Mouse (Mus musculus): ENCODE data around the gene Vdr.

Vdr gene

GRCm38 (mm10) chr15:97910530-97910929 is at the start of gene Vdr:
TSS of gene Vdr (minus strand) at chr15:97910630.
- DNase-seq (ENCODE audit: low spot score in 2 of 2): no peak

DNA sequence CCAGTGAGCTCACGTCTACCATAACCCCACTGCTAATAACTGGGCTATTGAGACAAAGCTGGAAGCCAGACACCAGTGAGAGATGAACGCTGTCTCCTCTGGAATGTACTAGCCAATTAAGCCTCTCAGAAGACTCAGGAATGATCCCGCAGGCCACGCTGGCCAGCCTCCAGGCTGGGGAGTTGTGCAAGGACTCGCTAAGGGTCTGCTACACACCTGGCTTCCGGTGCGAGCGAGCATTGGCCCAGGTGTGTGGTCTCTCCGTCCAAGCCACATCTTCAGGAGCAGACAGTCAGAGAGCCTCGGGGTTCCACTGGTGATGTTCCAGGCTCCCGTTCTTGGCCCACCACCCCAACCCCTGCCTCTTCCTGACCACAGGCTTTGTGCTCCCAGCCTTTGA is 46.0 kb upstream of the Vdr start:
- no peak for DNase-seq (ENCODE audit: low spot score in 2 of 2)

DNA sequence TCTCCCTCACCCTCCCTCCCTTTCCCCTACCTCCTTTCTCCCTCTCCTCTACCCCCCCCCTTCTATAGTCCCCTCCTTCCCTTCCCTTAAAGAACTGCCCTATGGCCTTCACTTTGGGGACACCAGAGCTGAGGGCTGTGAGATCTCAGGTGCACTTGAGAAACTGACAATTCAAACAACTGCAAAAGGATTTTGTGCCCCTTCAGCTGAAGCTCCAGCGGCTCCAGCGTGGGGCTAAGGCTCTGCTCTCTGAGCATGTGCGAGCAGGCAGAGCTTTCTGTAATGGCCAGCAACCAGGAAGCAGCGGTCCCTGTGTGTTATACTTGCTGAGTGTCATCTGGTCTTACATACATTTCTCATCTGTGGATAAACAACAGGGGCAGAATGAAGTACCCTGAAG is 45.3 kb upstream of the Vdr start:
- no peak for DNase-seq (ENCODE audit: low spot score in 2 of 2)

GRCm38 (mm10) chr15:97955286-97955685 is 44.9 kb upstream of the Vdr start:
- no peak for DNase-seq (ENCODE audit: low spot score in 2 of 2)

DNA sequence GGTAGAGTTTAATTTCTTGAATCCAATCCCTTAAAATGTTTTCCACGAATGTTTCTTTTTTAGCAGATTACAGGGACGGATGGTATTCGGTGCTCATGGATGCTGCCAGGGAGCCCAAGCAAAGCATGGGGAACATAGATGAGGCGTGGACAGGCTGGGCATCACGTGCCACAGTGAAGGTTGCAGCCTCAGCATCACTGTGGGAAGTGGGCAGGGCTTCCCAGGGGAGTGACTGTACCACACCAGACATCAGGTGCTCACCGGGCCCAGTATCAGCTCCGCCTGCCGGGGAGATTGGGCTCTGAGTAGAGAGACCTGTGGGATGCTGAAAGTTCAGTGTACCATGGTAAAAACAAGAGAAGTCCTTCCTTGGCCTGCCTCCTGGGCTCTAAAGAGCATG is 44.2 kb upstream of the Vdr start:
- no peak for DNase-seq (ENCODE audit: low spot score in 2 of 2)

DNA sequence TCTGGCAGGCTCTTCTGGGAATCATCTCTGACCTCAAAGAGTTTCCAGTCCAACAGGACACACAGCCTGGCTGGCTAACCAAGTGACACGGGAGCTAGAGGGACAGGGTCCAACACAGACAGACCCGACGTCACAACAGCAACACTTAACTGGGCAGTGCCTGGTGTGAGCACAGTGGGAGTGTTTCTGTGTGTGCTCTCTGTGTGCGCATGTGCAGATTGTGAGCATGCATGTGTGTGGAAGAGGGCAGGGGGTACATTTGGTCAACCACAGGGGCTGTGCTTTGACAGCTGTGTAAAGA is 42.4 kb upstream of the Vdr start:
- DNase-seq (ENCODE audit: low spot score in 2 of 2): no peak

- peak; percentile 48 to 78 for DNase-seq (ENCODE audit: low spot score in 2 of 2)
Measured at GRCm38 (mm10) chr15:97952137-97952888, 41.9 kb upstream of the Vdr start.

- no peak for DNase-seq (ENCODE audit: low spot score in 2 of 2)
Measured at GRCm38 (mm10) chr15:97950240-97950639, 39.8 kb upstream of the Vdr start.

DNA sequence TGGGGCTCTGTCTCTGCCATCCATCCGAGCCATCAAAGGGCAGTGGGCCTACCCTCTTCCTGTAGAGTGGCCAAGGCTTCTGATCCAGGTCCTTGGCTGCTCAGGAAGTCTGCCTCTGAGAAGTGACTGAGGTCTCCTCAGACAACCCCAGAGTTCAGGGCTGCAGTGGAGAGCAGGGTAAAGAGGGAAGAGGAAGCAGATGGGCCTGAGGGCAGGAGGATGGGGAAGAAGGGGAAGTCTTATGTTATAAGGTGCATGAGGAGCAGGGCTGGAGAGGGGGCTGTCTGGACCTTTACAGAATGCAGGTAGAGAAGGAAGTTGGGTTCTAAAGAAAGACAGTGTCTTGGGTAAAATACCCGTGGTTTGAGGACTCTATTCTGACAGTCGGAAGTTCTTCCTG is 39.3 kb upstream of the Vdr start:
- no peak for DNase-seq (ENCODE audit: low spot score in 2 of 2)

- no peak for DNase-seq (ENCODE audit: low spot score in 2 of 2)
Measured at GRCm38 (mm10) chr15:97948720-97949119, 38.3 kb upstream of the Vdr start.

DNA sequence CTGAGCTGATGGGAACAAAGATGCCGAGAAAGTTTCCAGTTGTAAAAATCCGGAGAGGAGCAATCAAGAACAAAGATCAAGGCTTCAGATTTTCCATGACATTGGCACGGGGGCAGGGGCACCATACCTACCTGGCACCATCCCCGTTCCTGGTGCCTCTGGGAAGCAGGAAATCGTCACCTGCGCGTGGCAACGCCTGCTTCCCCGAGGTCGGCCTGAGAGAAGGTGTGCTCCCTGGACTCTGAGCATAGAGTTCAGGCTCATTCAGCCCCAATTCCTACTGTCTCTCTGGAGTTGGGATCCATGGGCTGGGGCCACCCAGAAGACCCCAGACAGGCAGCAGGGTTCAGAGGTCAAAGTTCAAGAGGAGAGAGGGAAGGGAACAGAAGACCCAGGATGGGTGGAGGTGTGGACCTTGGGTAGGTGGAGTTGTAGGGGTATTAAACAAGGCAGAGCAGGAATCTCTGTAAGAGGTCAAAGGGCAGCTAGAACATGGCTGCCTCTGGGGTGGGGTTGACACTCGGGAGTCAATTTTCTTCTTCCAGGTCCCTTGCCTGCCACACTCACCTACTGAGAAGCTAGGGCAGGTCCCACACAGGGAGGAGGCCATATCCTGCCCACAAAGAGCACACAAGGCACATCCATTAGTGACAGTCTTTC is 35.4 kb upstream of the Vdr start:
- no peak for DNase-seq (ENCODE audit: low spot score in 2 of 2)

- DNase-seq (ENCODE audit: low spot score in 2 of 2): no peak
Measured at GRCm38 (mm10) chr15:97944919-97945574, 34.6 kb upstream of the Vdr start.

- DNase-seq (ENCODE audit: low spot score in 2 of 2): no peak
Measured at GRCm38 (mm10) chr15:97943356-97943755, 32.9 kb upstream of the Vdr start.

DNA sequence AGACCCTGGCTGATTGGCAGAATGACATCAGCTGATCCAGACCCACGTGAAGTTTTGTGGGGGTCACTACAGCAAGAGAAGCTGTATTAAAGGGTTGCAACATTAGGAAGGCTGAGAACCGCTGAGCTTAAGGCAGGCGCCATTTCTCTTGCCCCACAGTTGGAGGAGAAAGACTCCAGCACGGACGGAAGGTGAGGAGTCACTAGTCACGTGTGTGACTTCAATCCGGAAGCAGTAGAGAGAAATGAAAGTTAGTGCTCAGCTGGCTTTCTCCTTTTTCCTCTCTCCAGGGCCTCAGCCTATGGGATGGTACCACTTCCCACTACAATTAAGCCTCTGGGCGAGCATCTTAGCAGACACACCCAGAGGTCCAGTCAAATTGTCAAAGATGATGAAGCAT is 32.1 kb upstream of the Vdr start:
- no peak for DNase-seq (ENCODE audit: low spot score in 2 of 2)

DNA sequence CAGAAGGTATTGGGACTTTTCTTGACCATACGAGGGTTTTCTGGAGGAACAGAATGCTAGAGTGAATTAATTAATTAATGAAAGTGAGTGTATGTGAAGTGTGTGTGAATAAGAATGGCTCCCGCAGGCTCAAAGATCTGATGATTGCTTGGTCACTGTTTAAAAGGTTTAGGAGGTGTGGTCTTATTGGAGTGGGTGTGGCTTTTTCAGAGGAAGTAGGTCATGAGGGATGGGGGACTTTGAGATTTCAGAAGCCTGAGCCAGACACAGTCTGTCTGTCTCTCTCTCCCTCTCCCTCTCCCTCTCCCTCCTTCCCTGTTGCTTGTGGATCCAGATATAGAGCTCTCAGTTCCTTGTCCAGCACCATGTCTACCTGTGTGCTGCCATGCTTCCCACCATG is 30.9 kb upstream of the Vdr start:
- no peak for DNase-seq (ENCODE audit: low spot score in 2 of 2)

DNA sequence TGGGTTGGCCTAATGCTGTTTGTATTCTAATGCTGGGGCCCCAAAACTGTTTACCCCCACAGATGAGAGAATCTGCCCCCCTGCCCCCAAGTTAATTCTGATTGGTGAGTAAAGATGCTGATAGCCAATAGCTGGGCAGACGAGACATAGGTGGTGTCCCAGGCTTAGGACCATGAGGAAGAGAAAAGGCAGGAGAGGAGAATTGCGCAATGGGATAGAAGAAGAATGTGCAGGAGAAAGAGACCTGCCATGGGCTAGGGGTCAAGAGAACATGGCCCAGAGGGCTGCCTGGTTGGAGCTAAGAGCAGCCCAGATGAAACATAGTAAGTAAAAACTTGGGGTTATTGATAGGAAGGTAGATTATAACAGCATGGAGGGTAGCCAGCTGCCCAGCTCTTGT is 29.7 kb upstream of the Vdr start:
- DNase-seq (ENCODE audit: low spot score in 2 of 2): no peak

DNA sequence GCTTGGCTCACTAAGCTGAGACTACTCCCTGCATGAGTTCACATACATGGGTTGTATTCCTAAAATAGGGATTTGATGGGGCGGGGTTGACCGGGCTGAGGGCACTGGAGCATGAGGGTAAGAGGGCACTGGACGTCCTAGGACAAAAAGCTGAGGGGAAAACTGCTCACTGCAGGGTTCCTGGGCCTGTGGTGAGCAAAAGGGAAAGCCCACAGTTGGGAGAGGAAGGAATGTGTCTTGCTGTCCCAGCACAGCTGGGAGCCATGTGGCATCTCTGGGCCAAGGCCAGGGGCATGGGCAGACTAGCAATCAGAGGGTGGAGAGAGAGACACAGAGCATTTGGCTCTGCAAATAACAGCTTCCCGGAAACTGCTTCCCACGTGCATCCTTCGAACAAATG is 28.1 kb upstream of the Vdr start:
- DNase-seq (ENCODE audit: low spot score in 2 of 2): no peak

- no peak for DNase-seq (ENCODE audit: low spot score in 2 of 2)
Measured at GRCm38 (mm10) chr15:97932441-97932840, 22.0 kb upstream of the Vdr start.

DNA sequence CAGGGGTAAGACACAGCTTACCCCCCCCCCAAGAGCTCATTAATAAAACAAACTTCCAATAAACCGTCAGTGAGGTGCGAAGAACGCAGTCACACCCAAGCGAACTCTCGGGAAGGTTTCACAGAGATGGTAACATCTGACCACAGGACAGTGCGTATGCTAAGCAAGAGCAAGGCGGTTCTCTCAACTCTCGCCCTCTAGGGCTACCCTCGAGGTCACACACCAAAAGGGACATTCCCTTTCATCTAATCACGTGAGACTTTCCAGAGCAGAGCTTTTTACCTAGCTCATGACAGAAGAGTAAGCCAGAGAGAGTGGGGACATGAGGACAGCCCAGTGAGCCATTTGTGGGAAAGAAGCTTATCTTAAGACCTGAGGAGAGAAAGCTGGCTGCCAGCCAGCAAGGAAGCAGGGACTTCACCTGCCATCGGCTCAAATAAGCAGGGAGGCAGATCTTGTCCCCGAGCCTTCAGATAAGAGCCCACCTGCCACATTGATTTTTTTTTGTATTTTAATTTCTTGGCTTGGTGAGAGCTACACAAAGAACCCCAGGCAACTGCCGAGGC is 18.9 kb upstream of the Vdr start:
- DNase-seq (ENCODE audit: low spot score in 2 of 2): no peak

- DNase-seq (ENCODE audit: low spot score in 2 of 2): no peak
Measured at GRCm38 (mm10) chr15:97927821-97928220, 17.4 kb upstream of the Vdr start.

DNA sequence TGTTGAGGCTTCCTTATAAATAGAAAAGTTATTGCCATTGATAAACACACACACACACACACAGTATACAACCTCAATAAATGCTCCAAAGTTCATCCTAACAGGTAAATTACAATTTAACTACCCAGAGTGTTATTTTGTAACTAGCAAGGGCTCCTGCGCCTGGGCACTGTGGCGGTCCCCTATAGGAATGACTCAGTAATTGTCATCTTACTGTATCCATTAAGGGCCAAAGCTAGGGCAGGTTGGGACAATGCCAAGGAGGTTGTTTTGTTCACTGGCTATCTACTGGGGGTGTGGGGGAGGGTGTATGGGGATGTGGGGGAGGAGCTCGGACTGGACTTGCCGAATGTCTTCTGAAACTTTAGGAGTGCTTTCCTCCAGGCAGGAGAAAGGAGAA is 16.6 kb upstream of the Vdr start:
- DNase-seq (ENCODE audit: low spot score in 2 of 2): no peak

GRCm38 (mm10) chr15:97922421-97922820 is 12.0 kb upstream of the Vdr start:
- DNase-seq (ENCODE audit: low spot score in 2 of 2): no peak

DNA sequence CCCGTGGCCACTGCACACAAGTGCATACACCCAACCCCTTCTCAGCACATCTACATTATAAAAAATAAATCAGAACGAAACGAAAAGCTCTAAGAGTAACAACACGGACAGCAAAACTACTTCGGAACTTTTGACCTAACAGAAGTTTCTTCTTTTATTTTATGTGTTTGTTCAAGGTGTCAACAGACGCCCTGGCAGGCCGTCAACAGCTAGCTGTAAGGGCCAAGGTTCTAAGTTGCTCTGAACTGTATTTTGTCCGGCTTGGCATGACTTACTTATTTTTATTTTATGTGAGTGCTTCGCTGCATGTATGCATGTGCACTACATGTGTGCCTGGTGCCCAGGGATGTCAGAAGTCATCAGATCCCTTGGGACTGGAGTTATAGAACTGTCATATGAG is 11.4 kb upstream of the Vdr start:
- DNase-seq (ENCODE audit: low spot score in 2 of 2): no peak

Data from spleen, postnatal 4 days (tissue).